Mouse (Mus musculus) embryonic facial prominence, embryonic 10.5 days (tissue): ENCODE results near the gene Alx3. TPM values are rescaled to one million over a fixed set of nuclear protein-coding genes. Genes with fewer than 3 reads are reported as not detected.

ENCODE experiments used
- DNase-seq: peaks from one replicate; pipeline ENCODE4 v3.0.0-alpha.2; 2017; ENCODE audit warnings: low spot score
- H3K27ac ChIP-seq: fragments of 300-500 bp; sonication (generic); replicated peaks from 2 replicates; pipeline ENCODE4 v1.5.1; 2016; ENCODE audit warnings: mild to moderate bottlenecking
- H3K27me3 ChIP-seq: fragments of 300-500 bp; sonication (generic); replicated peaks from 2 replicates; pipeline ENCODE4 v1.6.1; 2016; ENCODE audit warnings: low read depth, mild to moderate bottlenecking; ENCODE audit not compliant: poor library complexity, severe bottlenecking
- H3K36me3 ChIP-seq: fragments of 300-500 bp; sonication (generic); replicated peaks from 2 replicates; pipeline ENCODE4 v1.6.1; 2016; ENCODE audit warnings: mild to moderate bottlenecking, moderate library complexity
- H3K4me1 ChIP-seq: fragments of 300-500 bp; sonication (generic); 2 replicates; pipeline ENCODE4 v1.6.1; 2016
- H3K4me3 ChIP-seq: fragments of 300-500 bp; sonication (generic); 2 replicates; pipeline ENCODE4 v1.5.1; 2016; ENCODE audit warnings: mild to moderate bottlenecking, moderate library complexity
- H3K9me3 ChIP-seq: fragments of 300-500 bp; sonication (generic); 2 replicates; pipeline ENCODE4 v1.6.1; 2016; ENCODE audit warnings: mild to moderate bottlenecking
- WGBS: fragments of 180-500 bp; shearing (Covaris S2); methylation state at CpG from one replicate; pipeline ENCODE4 v1.1.7; 2016; 5-methylcytosine and 5-hydroxymethylcytosine counted together
- polyA plus RNA-seq: library from polyadenylated mRNA; unstranded; fragments of >200 nt; fragmentation: Nextera tagmentation; extraction: Ambion mirVana; gene quantifications from 2 replicates; pipeline ENCODE4 v1.2.1, GENCODE M21; 2016

Gene Alx3
- polyA plus RNA-seq, 1 experiment from 2014 or later = 41.8 TPM

GRCm38 (mm10) chr3:107591612-107592011, 3.2 kb upstream of the Alx3 start:
- WGBS = 52% methylated on average over 1 of the region's 1 CpGs
- Histone ChIP-seq H3K4me1 (peaks cover 38% of the 10 kb centered on the region), H3K9me3 (no peaks in the 10 kb centered on the region), H3K4me3 (no peak overlapping the region), H3K27ac (no peak overlapping the region), H3K36me3 (no peaks in the 10 kb centered on the region), H3K27me3 (peaks cover 98% of the 10 kb centered on the region)
- no peak for DNase-seq

GRCm38 (mm10) chr3:107593632-107594031, 1.2 kb upstream of the Alx3 start:
- Histone ChIP-seq H3K9me3 (no peaks in the 10 kb centered on the region), H3K27ac (no peak overlapping the region)

GRCm38 (mm10) chr3:107595264-107595937, 570 bp downstream of the Alx3 start:
- no peaks in the 10 kb centered on the region for H3K9me3 ChIP-seq
- H3K4me3 ChIP-seq = peak overlapping the region; percentile 71
- H3K27ac ChIP-seq = peak overlapping the region; percentile 92
- peaks cover 98% of the 10 kb centered on the region for H3K27me3 ChIP-seq
- under 1% methylated on average over 50 of the region's 50 CpGs for WGBS
- peaks cover 61% of the 10 kb centered on the region for H3K4me1 ChIP-seq
- DNase-seq = peak; percentile 74
- H3K36me3 ChIP-seq = peaks cover 10% of the 10 kb centered on the region; the same call in 1 of the 2 replicates

More at GRCm38 (mm10) chr3:107593632-107594031, 1.2 kb upstream of the Alx3 start:
- DNase-seq = peak; percentile 15
- Histone ChIP-seq H3K27me3 (peaks cover 98% of the 10 kb centered on the region), H3K36me3 (no peaks in the 10 kb centered on the region), H3K4me3 (peak overlapping the region; percentile 71; the same call in 1 of the 2 replicates), H3K4me1 (peaks cover 50% of the 10 kb centered on the region)
- 34% methylated on average over 2 of the region's 2 CpGs for WGBS

- Histone ChIP-seq H3K36me3 (peaks cover 16% of the 10 kb centered on the region; the same call in 1 of the 2 replicates), H3K27ac (peak overlapping the region; percentile 92), H3K4me3 (peak overlapping the region; percentile 71), H3K9me3 (no peaks in the 10 kb centered on the region), H3K27me3 (peaks cover 100% of the 10 kb centered on the region), H3K4me1 (peaks cover 63% of the 10 kb centered on the region)
- DNase-seq = peak; percentile 69
- WGBS = under 1% methylated on average over 34 of the region's 34 CpGs
Observed at GRCm38 (mm10) chr3:107595938-107596461, 1.2 kb downstream of the Alx3 start.

GRCm38 (mm10) chr3:107596559-107596958, 1.7 kb downstream of the Alx3 start:
- peak overlapping the region; percentile 92 for H3K27ac ChIP-seq
- WGBS = under 1% methylated on average over 26 of the region's 26 CpGs
- peak; percentile 78 for DNase-seq

DNA sequence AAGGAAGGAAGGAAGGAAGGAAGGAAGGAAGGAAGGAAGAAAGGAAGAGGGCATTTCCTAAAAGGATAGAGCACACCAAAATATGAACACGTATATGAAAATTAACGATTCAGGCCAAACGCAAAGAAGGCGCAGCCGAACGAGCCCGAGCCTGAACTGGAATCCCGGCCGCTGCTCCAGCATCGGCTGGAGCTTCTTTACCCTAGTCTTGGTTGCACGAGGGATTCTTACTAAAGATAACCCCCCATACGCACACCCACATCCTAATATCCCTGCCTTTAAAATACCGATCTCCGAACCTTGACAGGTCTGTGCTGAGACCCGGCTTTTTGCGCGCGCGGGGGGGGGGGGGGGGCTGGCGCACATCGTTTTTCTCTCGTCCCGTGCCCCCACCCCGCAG, 2.3 kb downstream of the Alx3 start:
- H3K27ac ChIP-seq = peak overlapping the region; percentile 92
- DNase-seq = peak; percentile 39
- 2% methylated on average over 24 of the region's 24 CpGs for WGBS
- no peaks in the 10 kb centered on the region for H3K9me3 ChIP-seq
- peaks cover 63% of the 10 kb centered on the region for H3K4me1 ChIP-seq
- peaks cover 100% of the 10 kb centered on the region for H3K27me3 ChIP-seq
- H3K36me3 ChIP-seq = peaks cover 20% of the 10 kb centered on the region; the same call in 1 of the 2 replicates
- peak overlapping the region; percentile 71 for H3K4me3 ChIP-seq

More at GRCm38 (mm10) chr3:107596559-107596958, 1.7 kb downstream of the Alx3 start:
- Histone ChIP-seq H3K4me3 (peak overlapping the region; percentile 71), H3K9me3 (no peaks in the 10 kb centered on the region), H3K27me3 (peaks cover 100% of the 10 kb centered on the region), H3K4me1 (peaks cover 63% of the 10 kb centered on the region), H3K36me3 (peaks cover 20% of the 10 kb centered on the region; the same call in 1 of the 2 replicates)

DNA sequence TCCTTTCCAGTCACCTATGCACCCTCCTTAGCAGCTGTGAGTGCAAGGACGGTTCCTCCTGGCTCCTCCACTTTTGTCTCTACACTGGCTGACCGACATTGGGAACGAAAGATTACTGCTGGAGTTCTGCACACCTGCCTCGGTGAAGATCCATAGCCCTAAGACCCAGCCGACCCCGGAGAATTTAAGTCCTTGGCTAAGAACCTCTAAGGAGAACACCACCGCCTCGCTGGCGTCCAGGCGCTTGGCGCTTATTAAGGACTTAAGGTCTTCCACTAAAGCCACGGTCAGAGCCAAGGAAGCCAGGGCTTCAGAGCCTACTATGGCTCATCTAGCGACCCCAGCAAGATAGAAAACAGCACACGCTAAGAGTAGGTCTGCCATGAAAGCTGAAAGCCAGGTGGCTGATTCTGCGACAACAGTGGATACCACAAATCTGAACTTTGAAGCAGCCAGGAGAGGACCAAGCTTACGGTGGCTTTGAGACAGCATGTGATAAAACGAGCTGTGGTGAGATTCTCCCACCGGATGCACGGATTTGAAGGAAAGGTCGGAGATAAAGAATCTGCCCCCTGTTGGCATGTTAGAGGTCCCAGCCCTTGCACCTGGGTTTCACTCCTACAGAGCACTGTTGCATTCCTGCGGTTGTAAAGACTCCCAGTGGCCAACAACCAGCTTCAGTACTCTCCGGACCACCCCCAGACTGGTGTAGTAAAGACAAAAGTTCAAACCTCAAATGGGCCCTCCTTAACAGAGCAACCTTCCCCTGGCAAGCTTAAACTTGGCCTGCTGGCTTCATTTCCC, 3.0 kb downstream of the Alx3 start:
- H3K27ac ChIP-seq = peak overlapping the region; percentile 92
- H3K9me3 ChIP-seq = no peaks in the 10 kb centered on the region
- 2% methylated on average over 22 of the region's 22 CpGs for WGBS
- H3K36me3 ChIP-seq = peaks cover 26% of the 10 kb centered on the region; the same call in 1 of the 2 replicates
- DNase-seq = peak; percentile 53
- H3K4me1 ChIP-seq = peaks cover 63% of the 10 kb centered on the region
- peak overlapping the region; percentile 71 for H3K4me3 ChIP-seq
- H3K27me3 ChIP-seq = peaks cover 99% of the 10 kb centered on the region

DNA sequence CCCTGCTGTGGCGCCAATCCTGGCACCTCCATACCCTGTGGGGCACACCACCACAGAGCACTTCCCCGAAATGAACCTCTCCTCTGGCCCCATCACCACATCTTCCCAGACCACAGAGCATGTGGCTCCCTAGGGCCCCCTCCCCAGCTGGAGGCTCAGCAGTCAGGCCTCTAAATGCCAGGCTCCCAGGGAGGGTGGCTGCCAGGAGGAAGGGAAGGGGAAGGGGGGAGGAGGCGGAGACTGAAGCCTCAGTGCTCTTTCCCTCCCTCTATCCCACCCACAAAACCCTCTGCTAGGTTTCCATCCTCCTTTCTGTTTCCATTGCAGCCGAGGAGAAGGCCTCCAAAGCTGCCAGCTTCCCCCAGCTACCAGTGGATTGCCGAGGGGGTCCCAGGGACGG, 5.3 kb downstream of the Alx3 start:
- Histone ChIP-seq H3K27me3 (peaks cover 92% of the 10 kb centered on the region), H3K36me3 (peaks cover 34% of the 10 kb centered on the region; the same call in 1 of the 2 replicates)
- WGBS = 46% methylated on average over 6 of the region's 6 CpGs

GRCm38 (mm10) chr3:107605304-107605703, 10.5 kb downstream of the Alx3 start:
- no peak overlapping the region; the same call in 1 of the 2 replicates for H3K27ac ChIP-seq
- WGBS = 6% methylated on average over 4 of the region's 4 CpGs
- peaks cover 41% of the 10 kb centered on the region for H3K27me3 ChIP-seq
- peaks cover 27% of the 10 kb centered on the region; the same call in 1 of the 2 replicates for H3K36me3 ChIP-seq
- no peaks in the 10 kb centered on the region for H3K9me3 ChIP-seq
- H3K4me3 ChIP-seq = no peak overlapping the region
- peak; percentile 76 for DNase-seq
- peaks cover 45% of the 10 kb centered on the region for H3K4me1 ChIP-seq

More for the DNA sequence above, 5.3 kb downstream of the Alx3 start:
- peaks cover 53% of the 10 kb centered on the region for H3K4me1 ChIP-seq
- no peak for DNase-seq
- H3K27ac ChIP-seq = peak overlapping the region; percentile 32; the same call in 1 of the 2 replicates
- peak overlapping the region; percentile 28; the same call in 1 of the 2 replicates for H3K4me3 ChIP-seq
- H3K9me3 ChIP-seq = no peaks in the 10 kb centered on the region

GRCm38 (mm10) chr3:107607221-107607620, 12.4 kb downstream of the Alx3 start:
- Histone ChIP-seq H3K27ac (no peak overlapping the region), H3K4me1 (peaks cover 42% of the 10 kb centered on the region), H3K27me3 (peaks cover 21% of the 10 kb centered on the region), H3K36me3 (peaks cover 34% of the 10 kb centered on the region), H3K9me3 (no peaks in the 10 kb centered on the region), H3K4me3 (no peak overlapping the region)
- DNase-seq = no peak
- WGBS = 87% methylated on average over 8 of the region's 8 CpGs

- H3K27me3 ChIP-seq = peaks cover 13% of the 10 kb centered on the region
- DNase-seq = no peak
- no peaks in the 10 kb centered on the region for H3K9me3 ChIP-seq
- WGBS = 75% methylated on average over 4 of the region's 4 CpGs
- H3K27ac ChIP-seq = no peak overlapping the region
- peaks cover 45% of the 10 kb centered on the region for H3K36me3 ChIP-seq
- H3K4me3 ChIP-seq = no peak overlapping the region
- peaks cover 42% of the 10 kb centered on the region for H3K4me1 ChIP-seq
Observed at GRCm38 (mm10) chr3:107608808-107609207, 14.0 kb downstream of the Alx3 start.

DNA sequence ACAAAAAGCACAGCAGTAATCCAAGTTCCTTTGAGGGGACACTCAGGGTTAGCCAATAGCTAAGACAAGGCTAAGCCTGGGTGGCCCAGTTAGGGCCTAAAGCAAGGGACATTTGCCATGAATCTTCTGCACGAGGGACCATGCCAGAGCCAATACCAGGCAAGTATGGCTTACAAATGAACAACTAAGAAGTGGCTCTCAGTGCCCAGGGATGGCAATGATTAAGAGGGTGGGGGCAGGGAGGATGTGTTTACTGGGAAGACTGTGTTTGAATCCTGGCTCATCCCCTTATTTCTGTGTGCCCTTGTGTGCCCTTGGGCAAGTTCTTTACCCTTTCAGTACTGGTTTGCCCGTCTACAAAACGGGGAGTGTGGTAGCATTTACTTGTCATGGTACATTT, 14.5 kb downstream of the Alx3 start:
- Histone ChIP-seq H3K9me3 (no peaks in the 10 kb centered on the region), H3K27me3 (peaks cover 8% of the 10 kb centered on the region), H3K36me3 (peaks cover 47% of the 10 kb centered on the region), H3K27ac (no peak overlapping the region), H3K4me1 (peaks cover 42% of the 10 kb centered on the region), H3K4me3 (no peak overlapping the region)
- DNase-seq = no peak
- WGBS = 49% methylated on average over 3 of the region's 3 CpGs
